Mouse (Mus musculus): ENCODE results near the gene Rbp7.

GRCm38 (mm10) chr4:149496612-149497011 lies 41.8 kb upstream of the Rbp7 start:
- TF ChIP-seq CTCF (IDR thresholded peaks at IDR 0.05; ENCODE audit: low read depth, low read length), result no peak
- no peak for TF ChIP-seq POLR2A (IDR thresholded peaks at IDR 0.05; ENCODE audit: insufficient read depth, low read length)
- TF ChIP-seq EP300 (IDR thresholded peaks at IDR 0.05; ENCODE audit: insufficient read depth, low read depth, low read length), result no peak
